Mouse (Mus musculus): ENCODE data around the gene Nol7. TPM values are rescaled to one million over a fixed set of nuclear protein-coding genes. Genes with fewer than 3 reads are reported as not detected.
A peak's percentile ranks its signal among the peaks of the same experiment; 100 is the strongest.

The Nol7 gene
- polyA plus RNA-seq, 1 experiment: 68.6 TPM

- no peaks in the 10 kb centered on the region; the same call in none of the 2 replicates for H3K4me1 ChIP-seq (ENCODE audit: control insufficient read depth, insufficient read depth, low read length)
- H3K4me3 ChIP-seq (ENCODE audit: insufficient read depth, low read length): peak overlapping the region; percentile 79; the same call in 1 of the 2 replicates
- no peak for TF ChIP-seq POLR2A (IDR thresholded peaks at IDR 0.05; ENCODE audit: extremely low read depth, insufficient read depth, low read length)
- no peak for TF ChIP-seq CTCF (IDR thresholded peaks at IDR 0.05; ENCODE audit: extremely low read depth, insufficient read depth, low read length)
- no peak overlapping the region for H3K27ac ChIP-seq (ENCODE audit: insufficient read depth, low read length)
Observed at GRCm38 (mm10) chr13:43399576-43399975, 1.4 kb downstream of the Nol7 start.

- Histone ChIP-seq H3K4me3 (ENCODE audit: insufficient read depth, low read length) (no peak overlapping the region), H3K27ac (ENCODE audit: insufficient read depth, low read length) (no peak overlapping the region), H3K4me1 (ENCODE audit: control insufficient read depth, insufficient read depth, low read length) (no peaks in the 10 kb centered on the region)
- TF ChIP-seq CTCF (IDR thresholded peaks at IDR 0.05; ENCODE audit: extremely low read depth, insufficient read depth, low read length): no peak
- TF ChIP-seq POLR2A (IDR thresholded peaks at IDR 0.05; ENCODE audit: extremely low read depth, insufficient read depth, low read length): no peak
Observed at GRCm38 (mm10) chr13:43412311-43412710, 14.1 kb downstream of the Nol7 start.

- Histone ChIP-seq H3K4me3 (ENCODE audit: insufficient read depth, low read length) (no peak overlapping the region), H3K4me1 (ENCODE audit: control insufficient read depth, insufficient read depth, low read length) (no peaks in the 10 kb centered on the region), H3K27ac (ENCODE audit: insufficient read depth, low read length) (no peak overlapping the region)
- no peak for TF ChIP-seq CTCF (IDR thresholded peaks at IDR 0.05; ENCODE audit: extremely low read depth, insufficient read depth, low read length)
- no peak for TF ChIP-seq POLR2A (IDR thresholded peaks at IDR 0.05; ENCODE audit: extremely low read depth, insufficient read depth, low read length)
Observed at GRCm38 (mm10) chr13:43413611-43414010, 15.4 kb downstream of the Nol7 start.

GRCm38 (mm10) chr13:43415249-43415648 is 17.1 kb downstream of the Nol7 start:
- Histone ChIP-seq H3K27ac (ENCODE audit: insufficient read depth, low read length) (no peak overlapping the region), H3K4me1 (ENCODE audit: control insufficient read depth, insufficient read depth, low read length) (no peaks in the 10 kb centered on the region), H3K4me3 (ENCODE audit: insufficient read depth, low read length) (no peak overlapping the region)
- TF ChIP-seq CTCF (IDR thresholded peaks at IDR 0.05; ENCODE audit: extremely low read depth, insufficient read depth, low read length) (no peak), POLR2A (IDR thresholded peaks at IDR 0.05; ENCODE audit: extremely low read depth, insufficient read depth, low read length) (no peak)

GRCm38 (mm10) chr13:43428436-43428835 is 30.2 kb downstream of the Nol7 start:
- TF ChIP-seq POLR2A (IDR thresholded peaks at IDR 0.05; ENCODE audit: extremely low read depth, insufficient read depth, low read length): no peak
- TF ChIP-seq CTCF (IDR thresholded peaks at IDR 0.05; ENCODE audit: extremely low read depth, insufficient read depth, low read length): no peak
- H3K4me3 ChIP-seq (ENCODE audit: insufficient read depth, low read length): no peak overlapping the region
- peaks cover 1% of the 10 kb centered on the region; the same call in 1 of the 2 replicates for H3K4me1 ChIP-seq (ENCODE audit: control insufficient read depth, insufficient read depth, low read length)
- H3K27ac ChIP-seq (ENCODE audit: insufficient read depth, low read length): no peak overlapping the region

- Histone ChIP-seq H3K4me1 (ENCODE audit: control insufficient read depth, insufficient read depth, low read length) (peaks cover 1% of the 10 kb centered on the region; the same call in 1 of the 2 replicates), H3K4me3 (ENCODE audit: insufficient read depth, low read length) (no peak overlapping the region), H3K27ac (ENCODE audit: insufficient read depth, low read length) (no peak overlapping the region)
- no peak for TF ChIP-seq POLR2A (IDR thresholded peaks at IDR 0.05; ENCODE audit: extremely low read depth, insufficient read depth, low read length)
- TF ChIP-seq CTCF (IDR thresholded peaks at IDR 0.05; ENCODE audit: extremely low read depth, insufficient read depth, low read length): no peak
Observed at GRCm38 (mm10) chr13:43433395-43433794, 35.2 kb downstream of the Nol7 start.

- peaks cover 1% of the 10 kb centered on the region; the same call in 1 of the 2 replicates for H3K4me1 ChIP-seq (ENCODE audit: control insufficient read depth, insufficient read depth, low read length)
- H3K27ac ChIP-seq (ENCODE audit: insufficient read depth, low read length): no peak overlapping the region
- no peak for TF ChIP-seq POLR2A (IDR thresholded peaks at IDR 0.05; ENCODE audit: extremely low read depth, insufficient read depth, low read length)
- TF ChIP-seq CTCF (IDR thresholded peaks at IDR 0.05; ENCODE audit: extremely low read depth, insufficient read depth, low read length): no peak
- no peak overlapping the region for H3K4me3 ChIP-seq (ENCODE audit: insufficient read depth, low read length)
Observed at GRCm38 (mm10) chr13:43440376-43440775, 42.2 kb downstream of the Nol7 start.

GRCm38 (mm10) chr13:43442551-43442950 is 44.4 kb downstream of the Nol7 start:
- Histone ChIP-seq H3K27ac (ENCODE audit: insufficient read depth, low read length) (no peak overlapping the region), H3K4me1 (ENCODE audit: control insufficient read depth, insufficient read depth, low read length) (peaks cover 4% of the 10 kb centered on the region), H3K4me3 (ENCODE audit: insufficient read depth, low read length) (no peak overlapping the region)
- TF ChIP-seq CTCF (IDR thresholded peaks at IDR 0.05; ENCODE audit: extremely low read depth, insufficient read depth, low read length) (no peak), POLR2A (IDR thresholded peaks at IDR 0.05; ENCODE audit: extremely low read depth, insufficient read depth, low read length) (no peak)

GRCm38 (mm10) chr13:43443706-43444105 is 45.5 kb downstream of the Nol7 start:
- no peak for TF ChIP-seq POLR2A (IDR thresholded peaks at IDR 0.05; ENCODE audit: extremely low read depth, insufficient read depth, low read length)
- no peak for TF ChIP-seq CTCF (IDR thresholded peaks at IDR 0.05; ENCODE audit: extremely low read depth, insufficient read depth, low read length)
- Histone ChIP-seq H3K4me1 (ENCODE audit: control insufficient read depth, insufficient read depth, low read length) (peaks cover 6% of the 10 kb centered on the region), H3K4me3 (ENCODE audit: insufficient read depth, low read length) (no peak overlapping the region), H3K27ac (ENCODE audit: insufficient read depth, low read length) (no peak overlapping the region)

GRCm38 (mm10) chr13:43444717-43445116 is 46.5 kb downstream of the Nol7 start:
- H3K4me1 ChIP-seq (ENCODE audit: control insufficient read depth, insufficient read depth, low read length): peaks cover 6% of the 10 kb centered on the region
- TF ChIP-seq POLR2A (IDR thresholded peaks at IDR 0.05; ENCODE audit: extremely low read depth, insufficient read depth, low read length) (no peak), CTCF (IDR thresholded peaks at IDR 0.05; ENCODE audit: extremely low read depth, insufficient read depth, low read length) (no peak)

More at GRCm38 (mm10) chr13:43444717-43445116, 46.5 kb downstream of the Nol7 start:
- no peak overlapping the region for H3K27ac ChIP-seq (ENCODE audit: insufficient read depth, low read length)
- H3K4me3 ChIP-seq (ENCODE audit: insufficient read depth, low read length): no peak overlapping the region
